Mouse (Mus musculus): ENCODE results near the gene Scd4. TPM values are rescaled to one million over a fixed set of nuclear protein-coding genes. Genes with fewer than 3 reads are reported as not detected.
A peak's percentile ranks its signal among the peaks of the same experiment; 100 is the strongest.
"Not testable (repeated sequence)": the region's sequence is repeated elsewhere in the genome, so short reads cannot be mapped to it uniquely, and the experiment has no call there.

Scd4 gene
- total RNA-seq, 2 experiments from 2014 or later, result 2.2 to 3.1 TPM

GRCm38 (mm10) chr19:44363529-44363928 lies 30.6 kb downstream of the Scd4 start:
- peak; percentile 57 to 58 for DNase-seq (ENCODE audit: low spot score in 2 of 2)
- intact Hi-C loops (cut with DNase I), result loop anchor here (5.0 kb wide), 1 partner anchor 61 kb away; no protein-coding TSS in a partner anchor

- intact Hi-C loops (cut with DNase I), result loop anchor here (5.0 kb wide), 1 partner anchor 62 kb away; no protein-coding TSS in a partner anchor
Observed at GRCm38 (mm10) chr19:44364029-44364428, 31.1 kb downstream of the Scd4 start.

GRCm38 (mm10) chr19:44365733-44366132 lies 32.8 kb downstream of the Scd4 start:
- intact Hi-C loops (cut with DNase I), result no loop called here
- no peak for DNase-seq (ENCODE audit: low spot score in 2 of 2)

More at GRCm38 (mm10) chr19:44364029-44364428, 31.1 kb downstream of the Scd4 start:
- DNase-seq (ENCODE audit: low spot score in 2 of 2), result no peak

- intact Hi-C loops (cut with DNase I); DNase-seq (ENCODE audit: low spot score in 2 of 2): not testable (repeated sequence)
Observed at GRCm38 (mm10) chr19:44367076-44367475, 34.2 kb downstream of the Scd4 start.

GRCm38 (mm10) chr19:44369371-44369770 lies 36.5 kb downstream of the Scd4 start:
- intact Hi-C loops (cut with DNase I), result no loop called here
- no peak for DNase-seq (ENCODE audit: low spot score in 2 of 2)

- intact Hi-C loops (cut with DNase I), result no loop called here
- DNase-seq (ENCODE audit: low spot score in 2 of 2), result no peak
Observed at GRCm38 (mm10) chr19:44370231-44370630, 37.3 kb downstream of the Scd4 start.

GRCm38 (mm10) chr19:44372969-44373368 lies 40.1 kb downstream of the Scd4 start:
- intact Hi-C loops (cut with DNase I), result loop anchor here (2.0 kb wide), 1 partner anchor 46 kb away; no protein-coding TSS in a partner anchor
- peak; percentile 35 to 57 for DNase-seq (ENCODE audit: low spot score in 2 of 2)

GRCm38 (mm10) chr19:44376511-44376951 lies 43.6 kb downstream of the Scd4 start:
- no peak for DNase-seq (ENCODE audit: low spot score in 2 of 2)
- intact Hi-C loops (cut with DNase I), result no loop called here

- intact Hi-C loops (cut with DNase I), result no loop called here
- DNase-seq (ENCODE audit: low spot score in 2 of 2), result no peak
Observed at GRCm38 (mm10) chr19:44377629-44378375, 44.9 kb downstream of the Scd4 start.

- no peak for DNase-seq (ENCODE audit: low spot score in 2 of 2)
- intact Hi-C loops (cut with DNase I), result no loop called here
Observed at GRCm38 (mm10) chr19:44379090-44379489, 46.2 kb downstream of the Scd4 start.

- intact Hi-C loops (cut with DNase I), result no loop called here
Observed at GRCm38 (mm10) chr19:44380065-44380464, 47.2 kb downstream of the Scd4 start.

GRCm38 (mm10) chr19:44382682-44383321 lies 49.9 kb downstream of the Scd4 start:
- intact Hi-C loops (cut with DNase I), result no loop called here
- DNase-seq (ENCODE audit: low spot score in 2 of 2), result no peak

More at GRCm38 (mm10) chr19:44380065-44380464, 47.2 kb downstream of the Scd4 start:
- no peak for DNase-seq (ENCODE audit: low spot score in 2 of 2)

GRCm38 (mm10) chr19:44385887-44386498 lies 53.1 kb downstream of the Scd4 start:
- intact Hi-C loops (cut with DNase I), result no loop called here
- DNase-seq (ENCODE audit: low spot score in 2 of 2), result no peak

- intact Hi-C loops (cut with DNase I), result no loop called here
- no peak for DNase-seq (ENCODE audit: low spot score in 2 of 2)
Observed at GRCm38 (mm10) chr19:44387089-44387671, 54.3 kb downstream of the Scd4 start.

- intact Hi-C loops (cut with DNase I), result no loop called here
- DNase-seq (ENCODE audit: low spot score in 2 of 2), result no peak
Observed at GRCm38 (mm10) chr19:44387746-44388474, 55.0 kb downstream of the Scd4 start.

- DNase-seq (ENCODE audit: low spot score in 2 of 2), result peak; percentile 88 to 89
- intact Hi-C loops (cut with DNase I), result no loop called here
Observed at GRCm38 (mm10) chr19:44388475-44389428, 55.9 kb downstream of the Scd4 start.

GRCm38 (mm10) chr19:44389507-44389906 lies 56.6 kb downstream of the Scd4 start:
- intact Hi-C loops (cut with DNase I), result no loop called here
- no peak for DNase-seq (ENCODE audit: low spot score in 2 of 2)

GRCm38 (mm10) chr19:44391856-44392255 lies 59.0 kb downstream of the Scd4 start:
- no peak for DNase-seq (ENCODE audit: low spot score in 2 of 2)
- intact Hi-C loops (cut with DNase I), result no loop called here
